Mouse (Mus musculus) heart, postnatal 25 days (tissue): ENCODE measurements around the gene Rorc. TPM values are rescaled to one million over a fixed set of nuclear protein-coding genes. Genes with fewer than 3 reads are reported as not detected.

ENCODE experiments used
- DNase-seq: peaks from one replicate; pipeline ENCODE4 v3.0.0; 2022; ENCODE audit warnings: low spot score
- intact Hi-C: fragments of 180-260 bp; cut with DNase I; formaldehyde crosslinking; loops from one replicate; pipeline ENCODE4 v1.15.1; 2025
- total RNA-seq, 2 experiments: library from RNA; stranded (reverse); gene quantifications; 2 replicates each; pipeline ENCODE4 v1.2.3; 2021

Gene Rorc
- total RNA-seq, 2 experiments from 2014 or later, result 22.3 to 38.7 TPM

- intact Hi-C loops, result no loop called here
- DNase-seq, result no peak
These were observed 2.0 kb downstream of the Rorc start for GRCm38 (mm10) chr3:94374636-94375035.

- DNase-seq, result no peak
- intact Hi-C loops, result no loop called here
These were observed 2.6 kb downstream of the Rorc start for GRCm38 (mm10) chr3:94375146-94375545.

DNA sequence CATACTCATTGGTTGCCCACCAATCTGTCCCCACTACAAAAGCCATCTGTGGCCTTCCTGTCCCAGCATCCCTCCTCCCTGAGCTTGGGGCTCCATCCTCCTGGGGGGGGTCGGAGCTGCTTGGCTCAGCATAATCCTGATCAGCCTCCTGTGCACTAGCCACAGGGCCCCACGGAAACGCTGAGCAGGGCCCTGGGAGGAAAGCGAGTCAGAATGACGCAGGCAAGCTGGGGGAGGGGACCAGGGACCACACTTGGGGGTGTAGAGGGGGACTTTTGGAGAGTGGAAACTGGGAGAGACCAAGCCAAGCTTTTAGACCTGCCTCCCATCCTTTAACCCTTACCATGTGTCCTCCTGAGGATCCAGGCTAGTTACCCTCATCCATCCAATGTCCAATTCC, 3.3 kb downstream of the Rorc start:
- DNase-seq, result no peak
- intact Hi-C loops, result no loop called here

GRCm38 (mm10) chr3:94377028-94377923, 4.7 kb downstream of the Rorc start:
- no peak for DNase-seq
- intact Hi-C loops, result no loop called here

DNA sequence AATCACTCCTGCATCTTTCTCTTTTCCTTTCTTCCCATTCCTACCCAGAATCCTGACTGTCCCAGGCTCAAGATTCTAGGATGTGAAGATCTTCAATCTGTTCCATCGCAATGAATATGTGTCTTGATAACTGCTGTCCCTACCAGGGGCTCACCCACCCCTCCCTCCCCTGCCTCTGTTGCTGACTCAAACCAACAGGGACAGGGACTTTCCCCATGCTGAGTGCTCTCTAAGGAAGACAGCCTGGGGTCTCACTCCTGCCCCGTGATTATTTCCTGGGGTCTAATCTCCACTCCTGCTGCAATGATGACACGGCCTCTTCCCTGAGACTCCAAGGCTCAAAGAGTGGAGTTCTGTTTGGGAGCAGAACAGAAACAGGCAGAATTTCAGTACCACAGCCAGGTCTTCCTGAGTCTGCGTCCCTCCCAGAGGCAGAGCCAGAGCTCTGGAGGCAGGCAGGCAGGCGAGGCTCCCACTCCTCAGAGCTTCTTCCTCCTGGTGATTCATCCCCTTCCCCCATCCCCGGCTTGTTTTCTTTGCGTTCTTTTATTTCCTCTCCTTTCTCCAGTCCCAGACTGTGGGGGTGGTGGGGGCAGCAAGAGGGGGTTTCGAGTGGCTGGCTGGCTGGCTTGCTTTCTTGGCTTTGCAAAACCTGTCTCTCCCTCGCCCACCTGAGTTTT, 7.4 kb downstream of the Rorc start:
- no peak for DNase-seq

DNA sequence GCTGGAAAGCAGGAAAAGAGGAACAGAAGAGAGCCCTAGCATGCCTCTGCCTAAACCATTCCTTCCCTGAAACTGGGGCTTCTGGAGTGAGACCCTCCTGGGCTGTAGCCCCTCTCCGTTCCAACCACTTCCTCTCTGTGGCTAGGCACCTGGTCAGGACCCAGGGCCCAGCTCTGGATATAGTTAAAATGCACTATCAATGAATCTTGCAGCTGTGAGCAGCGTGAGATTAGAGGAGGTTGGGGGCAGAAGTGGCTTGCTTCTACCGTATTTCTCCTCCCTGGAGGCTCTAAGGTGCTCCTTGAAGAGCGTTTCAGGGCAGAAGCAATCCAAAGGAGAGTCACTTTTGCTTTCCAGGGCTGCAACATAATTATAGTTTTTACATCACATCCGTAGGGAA, 9.7 kb downstream of the Rorc start:
- no peak for DNase-seq
- intact Hi-C loops, result no loop called here

More for the DNA sequence above, 7.4 kb downstream of the Rorc start:
- intact Hi-C loops, result no loop called here

DNA sequence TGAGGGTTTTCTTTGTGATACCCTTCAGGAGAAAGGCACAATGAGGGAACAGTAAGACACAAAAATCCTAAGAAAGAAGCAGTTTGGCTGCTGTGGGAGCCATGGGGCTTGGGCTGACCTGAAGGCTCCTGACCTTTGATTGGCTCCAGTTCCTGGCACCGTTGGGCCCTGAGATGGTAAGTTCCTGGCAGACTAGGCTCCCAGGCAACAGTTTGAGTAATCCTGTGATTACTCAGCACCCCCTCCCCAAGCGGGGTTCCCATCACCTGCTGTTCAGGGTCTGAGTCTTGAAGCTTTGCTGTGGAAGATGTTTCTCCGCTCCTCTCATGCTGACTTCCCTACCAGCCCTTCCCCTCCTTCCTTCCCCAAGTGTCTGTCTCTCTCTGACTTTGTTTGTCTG, 10.9 kb downstream of the Rorc start:
- no peak for DNase-seq
- intact Hi-C loops, result no loop called here

- no peak for DNase-seq
These were observed 14.1 kb downstream of the Rorc start for GRCm38 (mm10) chr3:94386671-94387070.

GRCm38 (mm10) chr3:94387391-94387790, 14.8 kb downstream of the Rorc start:
- intact Hi-C loops, result no loop called here
- no peak for DNase-seq

More at GRCm38 (mm10) chr3:94386671-94387070, 14.1 kb downstream of the Rorc start:
- intact Hi-C loops, result no loop called here

DNA sequence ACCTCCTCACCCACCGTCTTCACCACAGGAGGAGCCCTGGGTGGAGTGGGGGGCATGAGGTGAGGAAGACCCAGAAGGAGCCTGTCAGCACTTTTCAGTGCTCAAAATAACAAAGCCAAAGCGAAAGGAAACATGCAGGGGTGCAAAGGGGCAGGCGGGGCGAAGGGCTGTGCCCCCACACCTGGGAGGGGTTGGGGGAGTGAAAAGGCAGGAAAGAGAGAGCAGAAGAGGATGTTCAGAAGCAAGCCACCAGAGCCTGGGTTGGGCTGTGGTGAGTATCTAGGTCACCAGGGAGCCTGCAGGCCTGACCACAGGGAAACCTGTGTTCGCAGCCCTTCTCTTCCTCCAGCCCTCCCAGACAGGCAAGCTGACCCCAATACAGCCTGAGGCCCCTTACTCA, 15.5 kb downstream of the Rorc start:
- intact Hi-C loops, result no loop called here
- DNase-seq, result no peak

- intact Hi-C loops, result no loop called here
- DNase-seq, result no peak
These were observed 16.8 kb downstream of the Rorc start for GRCm38 (mm10) chr3:94389420-94389819.

GRCm38 (mm10) chr3:94391001-94391400, 18.4 kb downstream of the Rorc start:
- DNase-seq, result no peak
- intact Hi-C loops, result no loop called here

- intact Hi-C loops, result no loop called here
- DNase-seq, result no peak
These were observed 19.5 kb downstream of the Rorc start for GRCm38 (mm10) chr3:94392128-94392527.

- DNase-seq, result no peak
- intact Hi-C loops, result no loop called here
These were observed 20.5 kb downstream of the Rorc start for GRCm38 (mm10) chr3:94393049-94393448.

DNA sequence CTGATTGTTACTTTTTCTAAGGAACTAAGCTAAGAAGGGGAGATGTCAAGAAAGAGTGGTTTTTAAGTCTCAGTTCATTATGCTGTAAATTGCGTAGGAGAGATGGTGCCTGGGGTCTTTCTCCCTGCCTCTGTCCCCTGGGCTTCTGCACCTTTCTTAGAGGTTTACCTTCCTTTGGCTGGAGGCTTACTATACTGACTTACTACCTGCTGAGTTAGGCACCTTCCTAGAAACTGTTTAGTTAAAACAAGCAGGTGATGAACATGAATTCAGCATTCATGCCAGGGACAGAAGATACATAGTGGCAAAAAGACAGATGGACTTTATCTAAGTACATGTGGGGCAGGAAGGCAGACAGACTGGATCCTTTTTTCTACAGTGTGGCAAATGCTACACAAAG, 23.7 kb downstream of the Rorc start:
- no peak for DNase-seq
- intact Hi-C loops, result no loop called here

DNA sequence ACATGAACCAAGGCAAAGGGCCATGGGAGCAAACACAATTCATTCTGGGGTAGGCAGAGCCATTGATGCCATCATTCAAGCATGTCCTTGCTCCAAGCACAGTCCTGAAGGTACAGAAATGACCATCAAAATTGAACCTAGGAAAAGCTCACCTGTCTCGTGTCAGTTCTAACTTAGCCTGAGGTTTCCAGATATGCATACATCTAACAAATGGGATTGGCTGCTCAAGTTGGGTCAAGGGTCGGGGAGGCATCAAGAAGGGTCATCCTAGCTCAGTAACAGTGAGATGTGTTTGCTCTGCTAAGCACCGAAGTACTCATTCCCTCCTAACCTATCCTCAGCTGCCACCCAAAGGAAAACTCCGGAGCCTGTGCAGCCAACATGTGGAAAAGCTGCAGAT, 24.3 kb downstream of the Rorc start:
- DNase-seq, result no peak
- intact Hi-C loops, result no loop called here

DNA sequence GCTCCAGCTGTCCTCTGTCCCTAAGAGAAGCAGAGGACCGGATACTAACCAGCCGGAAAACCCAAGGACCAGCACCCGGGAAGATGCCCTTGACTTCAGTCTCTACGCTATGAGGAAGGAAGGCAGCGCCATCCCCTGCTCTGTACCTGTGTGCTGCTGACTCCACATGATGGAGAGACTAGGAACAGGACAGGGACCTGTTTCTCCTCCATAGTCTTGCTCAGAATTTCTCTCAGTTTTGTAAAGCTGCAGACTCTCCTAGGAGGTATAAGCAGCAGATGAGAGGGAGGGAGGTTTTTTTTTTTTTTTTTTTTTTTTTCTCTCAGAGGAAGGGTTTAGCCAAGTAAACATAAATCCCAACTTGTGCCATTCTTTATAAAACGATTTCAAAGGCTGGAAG, 25.6 kb downstream of the Rorc start, which contains the start of gene Lingo4:
Gene Lingo4, plus strand, starts transcription at position 301 of the 400 bp plus-strand sequence.
- intact Hi-C loops, result no loop called here

DNA sequence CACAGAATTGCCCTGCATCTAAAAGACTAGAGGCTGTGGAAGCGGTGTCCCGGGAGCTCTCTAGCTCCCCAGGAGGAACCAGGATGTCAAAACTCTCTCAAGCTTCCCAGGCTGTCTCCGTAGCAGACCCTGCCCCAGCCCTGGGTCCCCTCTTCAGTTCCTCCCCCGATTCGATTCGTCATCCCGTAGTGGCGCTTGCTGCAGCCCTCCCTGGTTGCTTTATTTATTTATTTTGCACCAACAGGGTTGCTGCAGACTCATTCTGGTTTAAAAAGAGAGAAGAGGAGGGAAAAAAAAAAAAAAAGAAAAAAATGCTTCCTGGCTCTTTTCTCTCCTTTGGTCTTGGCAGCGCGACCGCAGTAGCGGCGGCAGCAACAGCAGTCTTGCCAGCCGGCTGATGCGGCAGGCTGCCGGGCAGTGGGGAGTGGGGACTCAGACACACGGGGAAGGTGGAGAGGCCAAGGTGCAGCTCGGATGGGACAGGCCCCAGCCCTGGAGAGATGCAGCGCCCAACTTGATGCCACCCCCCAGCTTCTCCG, 26.4 kb downstream of the Rorc start:
- no peak for DNase-seq
- intact Hi-C loops, result no loop called here

More for the DNA sequence above, 25.6 kb downstream of the Rorc start, which contains the start of gene Lingo4:
- no peak for DNase-seq

- DNase-seq, result no peak
- intact Hi-C loops, result no loop called here
These were observed 27.2 kb downstream of the Rorc start for GRCm38 (mm10) chr3:94399663-94400310.

GRCm38 (mm10) chr3:94402451-94402850, 29.9 kb downstream of the Rorc start:
- DNase-seq, result no peak
- intact Hi-C loops, result no loop called here
